Mouse (Mus musculus): ENCODE measurements at regions not wholly inside any gene's neighbourhood (a gene's known extent, or its start where the extent isn't known, plus 50 kb on each side); places are given as distances from the start of the nearest gene placed in this dataset.

GRCm38 (mm10) chr12:27492270-27492669 lies 149.9 kb upstream of the Sox11 start:
- DNase-seq = no peak

- no peak for DNase-seq
These were observed 138.9 kb upstream of the Sox11 start for GRCm38 (mm10) chr12:27481230-27481629.

- DNase-seq = no peak
These were observed 137.2 kb upstream of the Sox11 start for GRCm38 (mm10) chr12:27479601-27480001.

- no peak for DNase-seq
These were observed 132.3 kb upstream of the Sox11 start for GRCm38 (mm10) chr12:27474631-27475030.

- DNase-seq = no peak
These were observed 129.2 kb upstream of the Sox11 start for GRCm38 (mm10) chr12:27471557-27471956.

- no peak for DNase-seq
These were observed 128.0 kb upstream of the Sox11 start for GRCm38 (mm10) chr12:27470346-27470745.

GRCm38 (mm10) chr12:27468782-27469181 lies 126.4 kb upstream of the Sox11 start:
- DNase-seq = no peak

- DNase-seq = no peak
These were observed 125.8 kb upstream of the Sox11 start for GRCm38 (mm10) chr12:27468141-27468540.

- no peak for DNase-seq
These were observed 123.3 kb upstream of the Sox11 start for GRCm38 (mm10) chr12:27465499-27466150.

- no peak for DNase-seq
These were observed 116.3 kb upstream of the Sox11 start for GRCm38 (mm10) chr12:27458674-27459073.

GRCm38 (mm10) chr12:27437661-27438345 lies 95.4 kb upstream of the Sox11 start:
- no peak for DNase-seq

GRCm38 (mm10) chr12:27431338-27431737 lies 89.0 kb upstream of the Sox11 start:
- DNase-seq = no peak

GRCm38 (mm10) chr12:27417387-27418009 lies 75.1 kb upstream of the Sox11 start:
- no peak for DNase-seq

- DNase-seq = no peak
These were observed 68.2 kb upstream of the Sox11 start for GRCm38 (mm10) chr12:27410555-27410954.

GRCm38 (mm10) chr12:27408440-27408839 lies 66.1 kb upstream of the Sox11 start:
- no peak for DNase-seq

GRCm38 (mm10) chr12:27399392-27399791 lies 57.0 kb upstream of the Sox11 start:
- no peak for DNase-seq
